Mouse (Mus musculus): Measurements from ENCODE around the gene Pdlim4. TPM values are rescaled to one million over a fixed set of nuclear protein-coding genes. Genes with fewer than 3 reads are reported as not detected.

The Pdlim4 gene
- polyA plus RNA-seq, 1 experiment from 2014 or later: 33.9 TPM

Other genes starting within 250 kb of the Pdlim4 start
- gene Gm12216, start 209.8 kb downstream of the Pdlim4 start, polyA plus RNA-seq (2018): 0.89 to 3.5 TPM (median 1.1 TPM) in 3 replicates
- gene Slc22a5, start 177.4 kb downstream of the Pdlim4 start, polyA plus RNA-seq (2018): 6.8 to 9.4 TPM (median 9.2 TPM) in 3 replicates
- gene Slc22a21, start 88.7 kb downstream of the Pdlim4 start, polyA plus RNA-seq (2018): 0.66 to 2.6 TPM (median 1.7 TPM) in 3 replicates
- gene Slc22a4, start 40.9 kb downstream of the Pdlim4 start, polyA plus RNA-seq (2018): 2.7 to 8.2 TPM (median 6.2 TPM) in 3 replicates
- 8.3 to 15.6 TPM (median 11.6 TPM) in 3 replicates for gene P4ha2, start 31.1 kb upstream of the Pdlim4 start, polyA plus RNA-seq (2018)
- gene Csf2, start 180.7 kb upstream of the Pdlim4 start, polyA plus RNA-seq (2018): not detected in 3 replicates
- not detected in 3 replicates for gene Il3, start 198.3 kb upstream of the Pdlim4 start, polyA plus RNA-seq (2018)
- gene Acsl6, start 234.8 kb upstream of the Pdlim4 start, polyA plus RNA-seq (2018): not detected in 3 replicates

Measured in macrophage (primary cell).